Mouse (Mus musculus): ENCODE measurements around the gene Hagh.
A peak's percentile ranks its signal among the peaks of the same experiment; 100 is the strongest.

- TF ChIP-seq CTCF (IDR thresholded peaks at IDR 0.05; ENCODE audit: borderline replicate concordance, extremely low read depth, insufficient read depth, insufficient read length): peak; percentile 50; the same call in 1 of the 2 replicates
- TF ChIP-seq POLR2A (IDR thresholded peaks at IDR 0.05; ENCODE audit: borderline replicate concordance, extremely low read depth, insufficient read depth, insufficient read length, poor library complexity, severe bottlenecking): no peak
Observed at GRCm38 (mm10) chr17:24881738-24882440, 41.9 kb downstream of the Hagh start.
